Mouse (Mus musculus) thymus, adult 2 months (tissue): ENCODE data around the gene Ttll2.
"Not testable (repeated sequence)": the region's sequence is repeated elsewhere in the genome, so short reads cannot be mapped to it uniquely, and the experiment has no call there.

Experiments
- CTCF ChIP-seq: fragments of 200-500 bp; IDR thresholded peaks from 2 replicates; pipeline ENCODE4 v1.5.1; 2012; ENCODE audit warnings: mild to moderate bottlenecking, control low read depth, low read length, moderate library complexity, borderline replicate concordance; ENCODE audit not compliant: control insufficient read depth, poor library complexity, insufficient read depth; ENCODE audit errors: extremely low read depth
- POLR2A ChIP-seq: fragments of 200-500 bp; IDR thresholded peaks from 2 replicates; pipeline ENCODE4 v1.6.1; 2012; ENCODE audit warnings: mild to moderate bottlenecking, low read length, control low read depth, moderate library complexity; ENCODE audit not compliant: control insufficient read depth, poor library complexity, insufficient read depth; ENCODE audit errors: extremely low read depth

DNA sequence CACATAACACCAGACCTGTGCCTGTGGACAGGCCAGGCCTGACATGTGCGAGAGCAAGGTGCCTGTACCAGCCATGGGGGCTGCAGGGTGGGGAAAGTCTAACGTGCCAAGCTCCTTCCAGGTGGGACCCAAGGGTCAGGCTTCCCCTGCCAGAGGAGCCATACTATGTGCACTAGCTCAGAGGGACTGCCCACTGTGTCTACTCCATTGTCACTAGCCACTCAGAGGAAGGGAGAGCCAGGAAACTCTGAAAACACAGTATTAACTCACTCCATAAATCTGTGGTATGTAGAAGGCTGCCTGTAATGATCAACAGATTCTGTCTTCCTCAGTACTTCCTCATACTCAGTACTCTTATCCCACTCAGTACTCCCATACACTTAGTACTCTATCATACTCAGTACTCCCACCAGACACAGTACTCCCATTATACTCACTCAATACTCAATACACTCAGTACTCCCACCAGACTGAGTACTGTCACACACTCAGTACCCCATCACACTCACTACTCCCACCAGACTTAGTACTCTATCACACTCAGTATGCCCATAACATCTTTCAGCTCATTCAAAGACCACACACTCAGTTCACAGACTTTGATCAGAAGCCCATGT lies 36.0 kb upstream of the Ttll2 start:
- TF ChIP-seq CTCF, POLR2A: not testable (repeated sequence)
